Mouse (Mus musculus): ENCODE measurements around the gene Gcnt1. TPM values are rescaled to one million over a fixed set of nuclear protein-coding genes. Genes with fewer than 3 reads are reported as not detected.

Gene Gcnt1
- polyA plus RNA-seq, 1 experiment from 2014 or later, result 6.2 TPM

GRCm38 (mm10) chr19:17294136-17294535 is 78.5 kb downstream of the Gcnt1 start:
- Histone ChIP-seq H3K9me3 (replicated peaks) (no peaks in the 10 kb centered on the region), H3K4me1 (replicated peaks) (peaks cover 11% of the 10 kb centered on the region), H3K27ac (no peak overlapping the region), H3K4me2 (no peak overlapping the region), H3K36me3 (no peaks in the 10 kb centered on the region), H3K9ac (no peak overlapping the region), H3K27me3 (no peaks in the 10 kb centered on the region), H3K4me3 (no peak overlapping the region)
- ATAC-seq (replicated peaks; ENCODE audit: insufficient number of reproducible peaks, insufficient read depth, low FRiP score, low read depth), result no peak
- WGBS, result 77% methylated on average over 5 of the region's 5 CpGs

- peak overlapping the region; percentile 16; the same call in 1 of the 2 replicates for H3K4me3 ChIP-seq
- no peaks in the 10 kb centered on the region for H3K36me3 ChIP-seq
- no peaks in the 10 kb centered on the region for H3K27me3 ChIP-seq
- 19% methylated on average over 6 of the region's 6 CpGs for WGBS
- peak; percentile 70; the same call in 1 of the 2 replicates for ATAC-seq (replicated peaks; ENCODE audit: insufficient number of reproducible peaks, insufficient read depth, low FRiP score, low read depth)
- peaks cover 15% of the 10 kb centered on the region for H3K4me1 ChIP-seq (replicated peaks)
- 0 out of 2 replicates have a peak overlapping the region, but pooled peaks have one; percentile 3 for H3K27ac ChIP-seq
- H3K4me2 ChIP-seq, result peak overlapping the region; percentile 37; the same call in 1 of the 2 replicates
- H3K9ac ChIP-seq, result no peak overlapping the region
- H3K9me3 ChIP-seq (replicated peaks), result no peaks in the 10 kb centered on the region
Measured at GRCm38 (mm10) chr19:17289526-17289925, 83.1 kb downstream of the Gcnt1 start.

- Histone ChIP-seq H3K9ac (no peak overlapping the region), H3K4me2 (no peak overlapping the region), H3K27me3 (no peaks in the 10 kb centered on the region), H3K4me3 (no peak overlapping the region), H3K4me1 (replicated peaks) (peaks cover 11% of the 10 kb centered on the region), H3K27ac (no peak overlapping the region), H3K9me3 (replicated peaks) (no peaks in the 10 kb centered on the region), H3K36me3 (no peaks in the 10 kb centered on the region)
- no peak for ATAC-seq (replicated peaks; ENCODE audit: insufficient number of reproducible peaks, insufficient read depth, low FRiP score, low read depth)
- WGBS, result 71% methylated on average over 7 of the region's 7 CpGs
Measured at GRCm38 (mm10) chr19:17286004-17286403, 86.6 kb downstream of the Gcnt1 start.

- H3K4me1 ChIP-seq (replicated peaks), result 0 out of 2 replicates have a peak, but pooled peaks cover 3% of the 10 kb centered on the region
- no peak overlapping the region for H3K9ac ChIP-seq
- H3K4me3 ChIP-seq, result no peak overlapping the region
- WGBS, result 57% methylated on average over 3 of the region's 3 CpGs
- no peaks in the 10 kb centered on the region for H3K9me3 ChIP-seq (replicated peaks)
- H3K36me3 ChIP-seq, result no peaks in the 10 kb centered on the region
- ATAC-seq (replicated peaks; ENCODE audit: insufficient number of reproducible peaks, insufficient read depth, low FRiP score, low read depth), result no peak
- H3K4me2 ChIP-seq, result no peak overlapping the region
- no peak overlapping the region for H3K27ac ChIP-seq
- H3K27me3 ChIP-seq, result no peaks in the 10 kb centered on the region
Measured at GRCm38 (mm10) chr19:17283317-17283716, 89.3 kb downstream of the Gcnt1 start.

GRCm38 (mm10) chr19:17278381-17279051 is 94.1 kb downstream of the Gcnt1 start:
- Histone ChIP-seq H3K9ac (no peak overlapping the region), H3K27ac (no peak overlapping the region), H3K4me2 (no peak overlapping the region), H3K36me3 (no peaks in the 10 kb centered on the region), H3K27me3 (no peaks in the 10 kb centered on the region), H3K4me1 (replicated peaks) (no peaks in the 10 kb centered on the region), H3K4me3 (no peak overlapping the region), H3K9me3 (replicated peaks) (no peaks in the 10 kb centered on the region)
- no peak for ATAC-seq (replicated peaks; ENCODE audit: insufficient number of reproducible peaks, insufficient read depth, low FRiP score, low read depth)
- WGBS, result 89% methylated on average over 4 of the region's 4 CpGs

Other genes starting within 250 kb of the Gcnt1 start
- gene Rfk, start 21.2 kb upstream of the Gcnt1 start, polyA plus RNA-seq (2015; fragmentation: Nextera tagmentation; extraction: Ambion mirVana), result 70.5 and 78.0 TPM in 2 replicates

All from heart, embryonic 15.5 days (tissue).